Mouse (Mus musculus) liver, adult 2 months (tissue): Measurements from ENCODE around the gene Rprml.

ENCODE experiments used
- CTCF ChIP-seq: fragments of 200-500 bp; IDR thresholded peaks from 2 replicates; pipeline ENCODE4 v1.5.1; 2011; ENCODE audit warnings: low read depth, low read length, control low read depth
- POLR2A ChIP-seq: fragments of 200-500 bp; IDR thresholded peaks from 2 replicates; pipeline ENCODE4 v1.6.1; 2011; ENCODE audit warnings: low read length, control low read depth; ENCODE audit not compliant: insufficient read depth; ENCODE audit errors: extremely low read depth

GRCm38 (mm10) chr11:103666181-103666906 lies 17.0 kb downstream of the Rprml start:
- TF ChIP-seq POLR2A (no peak), CTCF (no peak)
